Mouse (Mus musculus): ENCODE results near the gene Rab11a. TPM values are rescaled to one million over a fixed set of nuclear protein-coding genes. Genes with fewer than 3 reads are reported as not detected.
"Not testable (repeated sequence)": the region's sequence is repeated elsewhere in the genome, so short reads cannot be mapped to it uniquely, and the experiment has no call there.

Rab11a gene
- polyA plus RNA-seq, 1 experiment from 2014 or later = 680 TPM

DNA sequence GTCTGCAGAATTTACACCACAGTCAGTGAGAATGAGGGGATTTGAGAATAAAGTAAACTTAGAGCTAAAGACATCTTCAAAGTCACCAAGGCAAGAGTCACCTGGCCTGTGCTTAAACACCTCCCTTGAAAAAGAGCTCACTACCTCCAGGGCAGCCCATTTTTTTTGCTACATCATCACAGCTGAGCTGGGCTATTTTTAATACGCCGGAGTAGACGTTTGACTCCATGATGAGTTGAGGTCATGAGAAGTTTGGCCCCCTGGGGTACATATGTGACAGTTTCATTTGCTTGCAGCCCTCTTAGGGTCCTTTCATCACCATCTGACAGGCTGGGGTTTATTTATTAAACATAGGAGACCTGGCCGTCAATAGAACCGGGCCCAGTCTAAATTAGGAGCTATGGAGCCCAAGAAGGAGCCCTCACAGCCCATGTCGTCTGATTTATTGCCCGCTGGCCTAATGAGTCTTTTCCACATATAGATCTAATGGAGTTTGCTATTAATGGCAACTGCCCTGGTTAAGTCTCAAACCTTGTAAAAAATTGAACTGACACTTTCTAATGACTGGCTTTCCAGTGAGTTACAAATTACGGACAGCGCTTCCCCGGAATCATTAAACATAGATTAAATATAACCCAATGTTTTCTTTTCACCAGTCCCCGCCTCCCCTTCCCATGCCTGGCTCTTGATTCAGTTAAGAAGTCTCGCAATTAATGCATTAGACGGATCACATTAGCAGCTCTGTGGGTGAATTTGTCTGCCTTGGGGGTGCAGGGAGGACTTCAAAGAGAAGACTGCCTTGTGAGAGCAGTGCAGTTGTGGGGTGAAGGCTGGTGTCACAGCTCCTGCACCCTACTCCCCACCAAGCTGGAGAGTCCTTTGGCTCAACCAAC lies 50.2 kb downstream of the Rab11a start:
- Histone ChIP-seq H3K9me3 (ENCODE audit: low read length) (no peaks in the 10 kb centered on the region), H3K4me2 (replicated peaks; ENCODE audit: low read depth, low read length) (no peak overlapping the region), H3K4me3 (ENCODE audit: low read length) (no peak overlapping the region), H3K4me1 (ENCODE audit: insufficient read depth, low read length) (peaks cover 17% of the 10 kb centered on the region), H3K36me3 (ENCODE audit: insufficient read depth, low read length) (no peaks in the 10 kb centered on the region), H3K27ac (ENCODE audit: low read length) (peak overlapping the region; percentile 52), H3K9ac (replicated peaks; ENCODE audit: low read length) (no peak overlapping the region), H3K27me3 (ENCODE audit: insufficient read depth, low read length) (no peaks in the 10 kb centered on the region)
- ATAC-seq (ENCODE audit: low FRiP score, low TSS enrichment) = peak; percentile 30; the same call in 1 of the 2 replicates
- 30% methylated on average over 13 of the region's 13 CpGs for WGBS

DNA sequence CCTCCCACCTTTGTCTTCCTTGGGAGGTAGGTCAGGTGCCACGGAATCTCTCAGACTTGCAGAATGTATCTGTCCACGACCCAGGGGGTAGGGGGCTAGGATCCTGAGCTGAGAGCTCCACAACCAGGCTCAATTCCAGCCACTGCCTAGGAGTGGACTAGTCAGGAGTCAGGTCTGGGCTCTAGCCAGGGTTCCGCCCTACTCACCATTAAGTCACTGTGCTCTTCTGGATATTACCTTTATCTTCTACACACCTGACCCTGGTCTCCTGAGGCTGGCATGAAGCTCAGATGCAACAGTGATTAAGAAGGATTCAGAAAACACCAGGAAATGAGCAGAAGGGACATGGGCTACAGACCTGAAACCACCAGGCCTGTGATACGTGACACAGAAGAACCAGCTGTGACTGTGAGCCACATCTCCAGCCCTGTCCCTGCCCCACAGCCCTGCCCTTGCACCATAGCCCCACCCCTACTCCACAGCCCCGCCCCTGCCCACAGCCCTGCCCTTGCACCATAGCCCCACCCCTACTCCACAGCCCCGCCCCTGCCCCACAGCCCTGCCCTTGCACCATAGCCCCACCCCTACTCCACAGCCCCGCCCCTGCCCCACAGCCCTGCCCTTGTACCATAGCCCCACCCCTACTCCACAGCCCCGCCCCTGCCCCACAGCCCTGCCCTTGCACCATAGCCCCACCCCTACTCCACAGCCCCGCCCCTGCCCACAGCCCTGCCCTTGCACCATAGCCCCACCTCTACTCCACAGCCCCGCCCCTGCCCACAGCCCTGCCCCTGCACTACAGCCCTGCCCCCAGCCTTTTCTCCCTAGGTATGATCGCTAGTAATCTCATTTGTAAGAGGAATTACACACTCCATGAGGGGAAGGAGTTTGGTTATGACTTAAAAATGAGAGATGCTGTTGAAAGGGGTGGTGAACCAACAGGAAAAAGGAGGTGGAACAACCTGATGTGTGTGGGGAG lies 65.9 kb downstream of the Rab11a start:
- H3K4me1 ChIP-seq (ENCODE audit: insufficient read depth, low read length); H3K27ac ChIP-seq (ENCODE audit: low read length); H3K4me3 ChIP-seq (ENCODE audit: low read length); ATAC-seq (ENCODE audit: low FRiP score, low TSS enrichment); H3K27me3 ChIP-seq (ENCODE audit: insufficient read depth, low read length); H3K9me3 ChIP-seq (ENCODE audit: low read length); H3K4me2 ChIP-seq (replicated peaks; ENCODE audit: low read depth, low read length); H3K36me3 ChIP-seq (ENCODE audit: insufficient read depth, low read length); H3K9ac ChIP-seq (replicated peaks; ENCODE audit: low read length): not testable (repeated sequence)
- 43% methylated on average over 6 of the region's 11 CpGs for WGBS

DNA sequence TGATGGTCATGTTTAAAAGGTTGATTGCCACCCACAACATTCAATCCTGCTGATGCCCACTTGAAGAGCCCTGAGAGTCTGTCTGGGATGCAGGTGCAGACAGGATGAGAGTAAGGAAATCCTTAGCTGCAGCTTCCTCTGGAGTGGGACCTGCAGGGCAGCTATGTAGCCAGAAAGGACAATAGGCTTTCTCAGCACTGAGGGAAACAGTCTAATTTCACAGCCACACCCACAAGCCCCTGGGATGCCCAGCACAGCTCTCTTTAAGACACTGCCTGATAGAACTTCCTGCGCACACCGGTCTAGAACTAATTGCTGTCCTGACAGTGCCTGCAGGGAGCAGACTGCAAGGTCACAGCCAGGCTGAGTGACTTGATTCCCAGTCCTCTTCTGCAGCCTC lies 69.6 kb downstream of the Rab11a start:
- H3K9me3 ChIP-seq (ENCODE audit: low read length) = no peaks in the 10 kb centered on the region
- no peak overlapping the region for H3K4me3 ChIP-seq (ENCODE audit: low read length)
- WGBS = 74% methylated on average over 2 of the region's 2 CpGs
- no peak overlapping the region for H3K4me2 ChIP-seq (replicated peaks; ENCODE audit: low read depth, low read length)
- H3K27me3 ChIP-seq (ENCODE audit: insufficient read depth, low read length) = no peaks in the 10 kb centered on the region
- H3K4me1 ChIP-seq (ENCODE audit: insufficient read depth, low read length) = no peaks in the 10 kb centered on the region
- H3K27ac ChIP-seq (ENCODE audit: low read length) = no peak overlapping the region
- no peak overlapping the region for H3K9ac ChIP-seq (replicated peaks; ENCODE audit: low read length)
- no peaks in the 10 kb centered on the region for H3K36me3 ChIP-seq (ENCODE audit: insufficient read depth, low read length)
- no peak for ATAC-seq (ENCODE audit: low FRiP score, low TSS enrichment)

DNA sequence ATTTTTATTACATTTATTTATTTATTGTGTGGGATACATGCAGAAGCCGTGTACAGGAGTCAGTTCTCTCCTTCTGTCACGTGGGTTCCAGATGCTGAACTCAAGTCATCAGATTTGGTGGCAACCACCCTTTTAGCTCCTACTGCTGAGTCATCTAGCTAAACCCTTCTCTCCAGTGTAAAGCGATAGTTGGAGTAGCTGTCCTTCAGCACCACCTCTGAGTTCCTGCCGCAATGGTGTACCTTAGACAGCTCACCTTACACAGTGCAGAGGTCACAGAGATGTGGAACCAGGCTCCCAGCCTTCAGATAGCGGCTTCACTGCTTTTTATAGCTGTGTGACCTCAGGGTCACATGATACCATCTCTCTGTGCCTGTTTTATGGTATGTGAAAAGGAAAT lies 70.0 kb downstream of the Rab11a start:
- 8% methylated on average over 5 of the region's 5 CpGs for WGBS
- Histone ChIP-seq H3K27me3 (ENCODE audit: insufficient read depth, low read length) (no peaks in the 10 kb centered on the region), H3K9me3 (ENCODE audit: low read length) (no peaks in the 10 kb centered on the region), H3K36me3 (ENCODE audit: insufficient read depth, low read length) (no peaks in the 10 kb centered on the region), H3K4me3 (ENCODE audit: low read length) (no peak overlapping the region), H3K4me2 (replicated peaks; ENCODE audit: low read depth, low read length) (no peak overlapping the region), H3K4me1 (ENCODE audit: insufficient read depth, low read length) (no peaks in the 10 kb centered on the region), H3K9ac (replicated peaks; ENCODE audit: low read length) (no peak overlapping the region), H3K27ac (ENCODE audit: low read length) (no peak overlapping the region)
- ATAC-seq (ENCODE audit: low FRiP score, low TSS enrichment) = peak; percentile 57; the same call in 1 of the 2 replicates

DNA sequence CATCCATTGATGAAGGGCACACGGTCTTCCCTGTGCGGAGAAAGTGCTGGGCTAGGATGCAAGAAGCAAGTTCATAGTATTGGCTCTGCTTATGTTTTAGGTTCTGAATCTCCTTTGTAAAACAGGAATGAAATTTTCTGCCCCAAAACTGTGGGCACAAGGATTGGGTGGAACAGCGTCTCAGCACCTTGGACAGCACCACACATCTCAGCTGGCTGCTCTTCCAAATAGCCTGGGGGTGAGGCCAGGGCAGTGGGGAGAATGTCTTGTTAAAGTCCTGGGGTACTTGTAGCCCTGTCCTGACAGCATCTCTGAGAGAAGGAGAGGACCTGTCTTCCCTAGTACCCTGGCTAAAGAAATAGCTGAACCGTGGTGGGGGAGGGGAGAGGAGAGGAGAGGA lies 71.0 kb downstream of the Rab11a start:
- 25% methylated on average over 4 of the region's 4 CpGs for WGBS

More for the DNA sequence above, 71.0 kb downstream of the Rab11a start:
- Histone ChIP-seq H3K4me1 (ENCODE audit: insufficient read depth, low read length) (no peaks in the 10 kb centered on the region), H3K9ac (replicated peaks; ENCODE audit: low read length) (no peak overlapping the region), H3K4me2 (replicated peaks; ENCODE audit: low read depth, low read length) (no peak overlapping the region), H3K27ac (ENCODE audit: low read length) (no peak overlapping the region), H3K9me3 (ENCODE audit: low read length) (no peaks in the 10 kb centered on the region), H3K36me3 (ENCODE audit: insufficient read depth, low read length) (no peaks in the 10 kb centered on the region), H3K4me3 (ENCODE audit: low read length) (no peak overlapping the region), H3K27me3 (ENCODE audit: insufficient read depth, low read length) (no peaks in the 10 kb centered on the region)
- no peak for ATAC-seq (ENCODE audit: low FRiP score, low TSS enrichment)

Small RNA genes lying within 50 kb of the gene (microRNA-seq; reads per million reads assigned to microRNA genes)
- gene Gm47308 = not detected

Other genes with a start within 250 kb of the Rab11a start
- gene Dennd4a, start 73.6 kb upstream of the Rab11a start, polyA plus RNA-seq (2015; fragmentation: Nextera tagmentation; extraction: Ambion mirVana) = 5.0 and 5.2 TPM in 2 replicates
- gene Slc24a1, start 213.8 kb upstream of the Rab11a start, polyA plus RNA-seq (2015; fragmentation: Nextera tagmentation; extraction: Ambion mirVana) = 0.08 TPM in 1 of 2 replicates, not detected in the other
- 59.8 and 66.8 TPM in 2 replicates for gene Ints14, start 223.1 kb upstream of the Rab11a start, polyA plus RNA-seq (2015; fragmentation: Nextera tagmentation; extraction: Ambion mirVana)

Measured in kidney, embryonic 16.5 days (tissue).